Mouse (Mus musculus): ENCODE results near the gene Anks1b.
"Not testable (repeated sequence)": the region's sequence is repeated elsewhere in the genome, so short reads cannot be mapped to it uniquely, and the experiment has no call there.

The Anks1b gene

DNA sequence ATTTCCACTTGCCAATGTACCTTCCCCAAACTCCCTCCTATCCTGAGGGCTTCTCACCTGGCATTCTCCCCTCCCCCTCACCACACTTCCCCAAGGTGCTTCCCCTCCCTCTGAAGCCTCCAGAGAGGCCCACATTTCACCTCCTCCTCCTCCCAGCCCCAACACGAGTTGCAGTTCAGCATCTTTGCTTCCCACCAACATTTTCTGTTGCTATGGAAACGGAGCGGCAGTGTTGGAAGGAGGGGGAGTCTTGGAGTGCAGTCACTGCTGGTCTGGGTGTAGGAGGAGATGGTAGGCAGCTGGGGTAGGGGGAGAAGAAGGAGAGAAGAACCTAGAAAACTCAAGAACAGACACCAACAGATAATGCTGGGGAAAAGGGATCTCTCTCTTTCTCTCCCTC lies 722.8 kb downstream of the Anks1b start:
- DNase-seq, result no peak

DNA sequence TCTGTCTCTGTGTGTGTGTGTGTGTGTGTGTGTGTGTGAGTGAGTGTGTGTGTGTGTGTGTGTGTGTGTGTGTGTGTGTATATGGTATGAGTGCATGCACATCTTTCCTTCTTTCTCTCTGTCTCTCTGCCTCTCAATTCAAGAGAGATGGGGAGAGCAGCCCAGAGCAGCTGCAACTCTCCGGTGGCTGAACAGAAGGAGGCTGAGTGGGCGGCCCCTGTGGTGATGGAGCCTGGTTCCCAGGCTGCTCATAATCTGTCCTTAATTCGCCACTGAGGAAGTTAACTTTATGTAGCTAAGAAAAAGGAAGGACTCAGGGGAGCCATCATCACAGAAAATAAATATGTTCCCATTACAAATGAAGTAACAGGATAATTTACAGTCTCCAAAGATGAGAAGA lies 723.3 kb downstream of the Anks1b start:
- DNase-seq, result peak; percentile 21

- no peak for DNase-seq
Observed at GRCm38 (mm10) chr10:90599149-90599548, 725.8 kb downstream of the Anks1b start.

- peak; percentile 84 for DNase-seq
Observed at GRCm38 (mm10) chr10:90599726-90600531, 726.6 kb downstream of the Anks1b start.

- DNase-seq, result no peak
Observed at GRCm38 (mm10) chr10:90607586-90607985, 734.3 kb downstream of the Anks1b start.

- DNase-seq, result no peak
Observed at GRCm38 (mm10) chr10:90609437-90609836, 736.1 kb downstream of the Anks1b start.

GRCm38 (mm10) chr10:90613051-90613450 lies 739.7 kb downstream of the Anks1b start:
- DNase-seq, result no peak

DNA sequence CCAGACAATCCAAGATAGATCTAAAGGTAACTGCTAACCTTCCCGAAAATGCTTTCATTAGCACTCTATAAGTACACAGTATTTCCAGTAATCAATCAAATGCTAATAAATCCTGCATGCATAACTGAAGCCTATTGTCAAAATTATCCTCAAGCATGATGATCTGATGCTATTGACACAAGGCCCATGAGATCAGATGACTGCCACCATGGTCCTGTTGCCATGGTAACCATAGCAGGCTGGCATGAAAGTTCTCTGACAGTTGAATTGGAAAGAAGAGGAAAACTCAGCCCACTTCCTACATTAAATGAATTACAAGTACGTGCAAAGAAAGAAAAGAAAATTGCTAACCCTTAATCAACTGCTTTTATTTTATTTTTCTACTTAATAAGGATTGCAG lies 741.9 kb downstream of the Anks1b start:
- DNase-seq, result no peak

- DNase-seq, result no peak
Observed at GRCm38 (mm10) chr10:90616622-90617021, 743.3 kb downstream of the Anks1b start.

DNA sequence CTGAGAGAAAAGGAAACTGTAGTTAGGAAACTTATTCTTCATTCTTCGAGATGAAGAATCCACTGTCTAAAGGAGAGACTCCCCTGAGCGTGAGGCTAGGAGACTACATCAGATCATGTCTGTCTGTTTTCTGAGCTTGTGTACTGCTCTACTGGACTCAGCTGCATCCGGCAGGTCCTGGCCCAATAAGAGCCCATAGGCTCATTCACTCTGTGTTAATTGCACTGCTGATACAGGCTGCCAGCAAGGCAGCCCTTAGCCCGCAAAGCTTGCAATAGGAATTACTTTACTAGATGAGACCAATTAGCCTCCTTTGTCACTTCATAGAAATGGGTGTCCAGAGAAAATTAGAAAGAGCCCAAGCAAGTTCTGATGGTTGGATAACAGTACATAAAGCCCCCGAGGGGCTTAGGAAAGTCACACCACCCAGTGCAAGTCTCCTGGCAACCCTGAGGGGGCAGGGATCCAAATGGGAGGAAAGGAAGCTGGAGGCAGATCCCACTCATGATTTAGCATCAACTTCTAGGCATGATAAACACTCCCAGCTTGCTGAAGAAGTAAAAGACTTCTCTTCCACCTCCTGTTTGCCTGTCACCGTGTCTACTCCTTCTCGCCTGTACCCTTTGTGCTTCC lies 744.5 kb downstream of the Anks1b start:
- DNase-seq, result no peak

DNA sequence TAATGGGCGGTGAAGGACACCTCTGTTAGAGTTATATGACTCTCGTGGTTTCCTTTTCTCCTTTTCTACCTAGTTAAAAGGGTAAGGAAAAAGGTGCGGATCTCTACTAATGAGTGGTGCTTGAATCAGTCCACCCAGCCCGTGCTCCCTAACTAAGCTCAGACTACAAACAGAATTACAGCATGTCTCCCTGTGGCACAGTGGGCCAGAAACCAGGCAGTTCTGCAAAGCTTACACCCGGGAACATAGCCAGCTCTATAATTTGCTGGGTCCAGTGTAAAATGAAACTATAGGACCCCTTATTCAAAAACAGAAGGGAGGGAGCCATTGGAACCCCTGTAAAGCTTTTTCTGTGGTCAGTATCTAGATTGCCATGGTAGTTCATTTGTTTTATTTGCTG lies 754.2 kb downstream of the Anks1b start:
- no peak for DNase-seq

DNA sequence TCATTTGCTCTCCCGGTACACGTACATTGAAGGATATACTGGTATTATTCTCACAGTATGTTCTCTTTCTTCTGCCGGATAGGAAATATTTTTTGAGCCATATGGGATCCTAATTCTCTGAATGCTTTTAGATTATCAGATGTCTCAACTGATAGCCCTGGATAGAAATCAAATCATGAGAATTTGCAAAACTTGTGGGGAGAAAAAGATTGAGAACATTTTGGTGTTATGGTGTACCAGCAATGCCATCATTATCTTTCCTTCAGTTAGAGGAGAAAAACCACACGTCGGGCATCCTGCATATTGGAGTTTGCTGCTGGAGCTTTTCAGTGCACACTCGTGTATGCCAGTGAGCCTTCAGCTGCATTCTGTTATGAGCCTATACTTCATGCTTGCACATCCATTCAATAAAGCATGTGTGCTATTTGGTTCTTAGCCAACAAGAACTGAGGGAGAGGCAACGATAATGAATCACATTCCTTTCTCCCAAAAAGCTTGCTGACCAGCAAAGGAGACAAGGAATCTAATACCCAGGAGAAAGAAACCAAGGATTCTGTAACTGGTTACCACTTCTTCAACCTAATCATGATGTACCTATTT lies 756.9 kb downstream of the Anks1b start:
- DNase-seq, result no peak

DNA sequence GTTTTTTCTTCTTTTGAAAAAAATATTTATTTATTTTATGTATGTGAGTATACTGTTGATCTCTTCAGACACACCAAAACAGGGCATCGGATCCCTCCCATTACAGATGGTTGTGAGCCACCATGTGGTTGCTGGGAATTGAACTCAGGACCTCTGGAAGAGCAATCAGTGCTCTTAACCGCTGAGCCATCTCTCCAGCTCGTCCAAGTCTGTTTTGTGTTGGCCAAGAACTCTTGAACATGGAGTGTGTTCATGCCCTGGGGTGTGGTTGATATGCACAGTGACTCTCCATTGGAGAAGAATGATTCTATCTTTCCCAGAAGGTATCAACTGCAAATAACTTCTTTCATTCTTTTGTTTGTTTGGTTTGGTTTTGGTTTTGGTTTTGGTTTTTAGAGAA lies 757.5 kb downstream of the Anks1b start:
- DNase-seq, result not testable (repeated sequence)

- no peak for DNase-seq
Observed at GRCm38 (mm10) chr10:90637352-90637751, 764.0 kb downstream of the Anks1b start.

DNA sequence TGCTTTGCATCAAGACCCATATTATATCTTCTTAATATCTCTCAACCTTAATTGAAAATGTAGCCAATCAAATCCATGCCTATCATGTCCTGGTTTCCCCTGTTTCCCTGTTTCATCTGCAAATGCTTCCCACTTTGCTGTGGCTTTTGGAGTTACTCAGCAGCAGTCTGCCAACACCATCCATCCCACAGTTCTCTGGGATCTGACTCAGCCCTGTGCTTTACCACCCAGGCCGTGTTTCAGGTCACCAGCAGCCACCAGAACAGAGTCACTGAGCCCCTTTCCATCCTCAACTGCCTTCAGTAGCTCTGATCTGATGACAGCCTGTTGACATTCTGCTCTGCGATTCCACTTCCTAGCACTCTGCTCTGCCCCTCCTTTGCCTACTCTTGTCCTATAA lies 776.4 kb downstream of the Anks1b start:
- no peak for DNase-seq

- peak; percentile 61 for DNase-seq
Observed at GRCm38 (mm10) chr10:90657416-90658120, 784.3 kb downstream of the Anks1b start.

DNA sequence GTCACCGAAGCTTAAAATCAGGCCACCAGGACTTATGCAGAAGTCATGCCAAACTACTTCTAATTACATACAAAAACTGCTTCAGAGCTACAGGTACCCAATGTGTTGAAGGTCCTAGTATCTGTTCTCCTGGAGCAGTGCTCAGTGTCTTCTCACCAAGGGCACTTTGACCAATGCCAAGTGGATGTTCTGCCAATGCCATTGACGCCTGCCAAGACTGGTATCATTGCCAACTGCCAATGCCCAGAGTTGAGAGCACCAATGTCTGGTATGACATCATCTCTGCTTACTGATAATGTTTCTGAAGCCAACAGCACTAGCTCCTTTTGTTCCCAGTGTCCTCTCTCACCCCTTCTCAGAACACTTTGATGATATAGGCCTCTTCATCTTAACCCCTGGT lies 793.4 kb downstream of the Anks1b start:
- DNase-seq, result peak; percentile 96

- no peak for DNase-seq
Observed at GRCm38 (mm10) chr10:90670291-90670690, 797.0 kb downstream of the Anks1b start.

GRCm38 (mm10) chr10:90672135-90672534 lies 798.8 kb downstream of the Anks1b start:
- DNase-seq, result peak; percentile 66

GRCm38 (mm10) chr10:90674362-90674761 lies 801.1 kb downstream of the Anks1b start:
- no peak for DNase-seq

DNA sequence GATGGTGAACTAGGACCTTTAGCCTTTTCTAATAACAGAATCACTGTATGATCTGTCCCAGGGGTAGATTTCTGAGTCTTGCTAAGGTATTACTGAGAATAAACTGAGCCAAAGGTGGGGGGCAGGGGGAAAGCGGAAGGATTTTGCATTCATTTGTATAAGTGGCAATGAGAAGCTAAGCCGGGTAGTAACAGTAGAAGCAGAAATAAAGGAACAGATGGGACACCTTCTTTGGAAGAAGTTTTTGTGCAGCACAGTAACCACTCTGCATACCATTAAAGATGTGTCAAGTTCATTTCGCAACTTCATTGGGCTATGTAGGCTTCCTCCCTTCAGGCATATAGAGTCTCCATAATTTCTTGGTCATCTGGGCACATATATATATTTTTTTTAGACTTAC lies 804.1 kb downstream of the Anks1b start:
- no peak for DNase-seq

GRCm38 (mm10) chr10:90679713-90680470 lies 806.6 kb downstream of the Anks1b start:
- no peak for DNase-seq

DNA sequence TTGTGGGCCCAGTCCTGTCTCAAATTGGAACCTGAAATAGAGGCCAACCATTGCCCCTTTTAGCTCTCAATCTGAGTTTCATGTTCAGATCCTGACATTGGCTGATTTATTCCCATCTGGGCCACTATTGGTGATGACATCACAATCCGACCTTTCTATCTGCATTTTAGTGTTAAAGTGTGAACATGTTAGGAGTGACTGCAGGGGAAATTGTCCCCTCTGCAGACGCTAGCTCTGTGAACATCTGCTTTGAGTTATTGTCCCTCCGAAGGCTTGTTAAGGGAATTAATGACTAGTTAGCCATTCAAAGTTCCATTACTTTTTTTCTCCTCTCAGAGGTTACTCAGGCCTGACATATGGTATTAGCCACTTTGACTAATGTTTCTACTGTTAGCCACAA lies 810.5 kb downstream of the Anks1b start:
- DNase-seq, result no peak
